Mouse (Mus musculus) T-helper 1 cell (primary cell): ENCODE measurements around the gene Cdk4.

Experiments
- in situ Hi-C: fragments of 300-600 bp; cut with MboI, MseI; formaldehyde crosslinking; loops from one replicate; pipeline ENCODE4 v1.15.1; 2025; ENCODE audit warnings: high pct_unique_total_duplicates

The Cdk4 gene

GRCm38 (mm10) chr10:127092742-127093141 is 29.4 kb downstream of the Cdk4 start:
- in situ Hi-C loops = no loop called here

GRCm38 (mm10) chr10:127094382-127094802 is 31.1 kb downstream of the Cdk4 start:
- in situ Hi-C loops = no loop called here

- in situ Hi-C loops = no loop called here
These were observed 35.2 kb downstream of the Cdk4 start for GRCm38 (mm10) chr10:127098514-127098913.

GRCm38 (mm10) chr10:127099191-127099590 is 35.9 kb downstream of the Cdk4 start:
- in situ Hi-C loops = no loop called here

- in situ Hi-C loops = no loop called here
These were observed 36.5 kb downstream of the Cdk4 start for GRCm38 (mm10) chr10:127099868-127100267.

GRCm38 (mm10) chr10:127100414-127100813 is 37.1 kb downstream of the Cdk4 start:
- in situ Hi-C loops = no loop called here

- in situ Hi-C loops = no loop called here
These were observed 37.8 kb downstream of the Cdk4 start for GRCm38 (mm10) chr10:127101151-127101550.

GRCm38 (mm10) chr10:127103631-127104030 is 40.3 kb downstream of the Cdk4 start:
- in situ Hi-C loops = no loop called here

- in situ Hi-C loops = loop anchor here (5.0 kb wide), 1 partner anchor 35 kb away; the partner anchor contains the start of gene Tspan31
These were observed 44.4 kb downstream of the Cdk4 start for GRCm38 (mm10) chr10:127107563-127108261.

- in situ Hi-C loops = loop anchor here (5.0 kb wide), 1 partner anchor 36 kb away; the partner anchor contains the start of gene Tspan31
These were observed 44.9 kb downstream of the Cdk4 start for GRCm38 (mm10) chr10:127108262-127108583.

GRCm38 (mm10) chr10:127111001-127111887 is 47.9 kb downstream of the Cdk4 start:
- in situ Hi-C loops = no loop called here

GRCm38 (mm10) chr10:127114408-127114807 is 51.1 kb downstream of the Cdk4 start:
- in situ Hi-C loops = no loop called here

GRCm38 (mm10) chr10:127115068-127115467 is 51.7 kb downstream of the Cdk4 start:
- in situ Hi-C loops = loop anchor here (5.0 kb wide), 1 partner anchor 57 kb away; no protein-coding TSS in a partner anchor
